Mouse (Mus musculus) heart, embryonic 15.5 days (tissue): ENCODE measurements around the gene Rcl1. TPM values are rescaled to one million over a fixed set of nuclear protein-coding genes. Genes with fewer than 3 reads are reported as not detected.

Experiments used
- ATAC-seq: fragments of 200-750 bp; cut with Nextera tagmentation; replicated peaks from 2 replicates; pipeline ENCODE4 v1.8.0; 2017; ENCODE audit warnings: low read depth, moderate TSS enrichment; ENCODE audit not compliant: insufficient number of reproducible peaks, insufficient read depth, low FRiP score
- H3K27ac ChIP-seq: fragments of 300-500 bp; sonication (generic); 2 replicates; pipeline ENCODE4 v1.5.1; 2015; ENCODE audit warnings: mild to moderate bottlenecking, inconsistent platforms
- H3K27me3 ChIP-seq: fragments of 300-500 bp; sonication (generic); 2 replicates; pipeline ENCODE4 v1.6.1; 2015; ENCODE audit warnings: inconsistent platforms
- H3K36me3 ChIP-seq: fragments of 300-500 bp; sonication (generic); 2 replicates; pipeline ENCODE4 v1.6.1; 2015; ENCODE audit warnings: mild to moderate bottlenecking, inconsistent platforms
- H3K4me1 ChIP-seq: fragments of 300-500 bp; sonication (generic); replicated peaks from 2 replicates; pipeline ENCODE4 v1.6.1; 2015; ENCODE audit warnings: inconsistent platforms
- H3K4me2 ChIP-seq: fragments of 300-500 bp; sonication (generic); 2 replicates; pipeline ENCODE4 v1.6.1; 2015; ENCODE audit warnings: inconsistent platforms, mild to moderate bottlenecking, moderate library complexity
- H3K4me3 ChIP-seq: fragments of 300-500 bp; sonication (generic); 2 replicates; pipeline ENCODE4 v1.5.1; 2015; ENCODE audit warnings: mild to moderate bottlenecking, inconsistent platforms
- H3K9ac ChIP-seq: fragments of 300-500 bp; sonication (generic); 2 replicates; pipeline ENCODE4 v1.6.1; 2015; ENCODE audit warnings: mild to moderate bottlenecking, inconsistent platforms
- H3K9me3 ChIP-seq: fragments of 300-500 bp; sonication (generic); replicated peaks from 2 replicates; pipeline ENCODE4 v1.6.1; 2016; ENCODE audit warnings: inconsistent platforms
- WGBS: fragments of 180-500 bp; shearing (Covaris S2); methylation state at CpG from one replicate; pipeline ENCODE4 v1.1.7; 2015; ENCODE audit warnings: mixed read lengths; 5-methylcytosine and 5-hydroxymethylcytosine counted together
- polyA plus RNA-seq: library from polyadenylated mRNA; unstranded; fragments of >200 nt; fragmentation: Nextera tagmentation; extraction: Ambion mirVana; gene quantifications from 2 replicates; pipeline ENCODE4 v1.2.1, GENCODE M21; 2015

Gene Rcl1
- polyA plus RNA-seq: 14.2 and 25.7 TPM in 2 replicates

DNA sequence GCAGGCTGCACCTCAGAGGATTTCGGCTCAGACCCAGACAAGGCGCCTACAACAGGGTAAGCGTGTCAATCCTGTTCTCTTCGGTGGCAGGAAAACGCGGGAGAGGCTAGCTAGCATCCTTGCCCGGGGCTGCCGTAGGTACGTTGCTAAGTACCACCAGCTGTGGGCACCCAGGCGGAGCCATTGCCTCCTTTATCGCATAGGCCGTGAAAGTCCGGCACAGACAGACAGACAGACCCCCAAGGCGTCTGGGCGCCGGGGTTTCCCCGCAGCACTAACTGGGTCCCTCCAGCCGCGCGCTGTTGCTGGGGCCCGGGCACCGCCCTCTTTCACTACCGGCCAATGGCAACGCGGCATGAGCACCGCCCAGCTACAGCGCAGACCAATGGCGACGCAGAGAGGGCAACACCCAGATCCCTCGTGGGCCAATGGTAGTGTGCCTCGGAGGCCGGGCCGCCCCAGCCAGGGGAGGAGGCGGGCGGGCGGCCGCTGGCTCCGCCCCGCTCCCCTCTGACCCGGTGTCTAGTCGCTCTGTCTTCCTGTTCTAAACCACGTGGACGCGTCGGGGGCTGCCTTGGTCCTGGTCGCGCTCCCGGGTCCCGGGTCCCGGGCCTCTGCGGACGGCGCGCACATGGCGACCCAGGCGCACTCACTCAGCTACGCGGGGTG lies at the start of gene Rcl1:
Gene Rcl1 (plus strand): TSS at position 502 of the 669 bp plus-strand sequence.
- Histone ChIP-seq H3K36me3 (no peaks in the 10 kb centered on the region), H3K9me3 (no peaks in the 10 kb centered on the region), H3K9ac (peak within 1 kb of the TSS; percentile 80), H3K27me3 (no peaks in the 10 kb centered on the region), H3K4me2 (peak within 1 kb of the TSS; percentile 90), H3K4me1 (peaks cover 10% of the 10 kb centered on the region), H3K27ac (peak within 1 kb of the TSS; percentile 48), H3K4me3 (peak within 1 kb of the TSS; percentile 92)
- ATAC-seq: peak; percentile 100
- 0% methylated on average over 58 of the region's 58 CpGs for WGBS

DNA sequence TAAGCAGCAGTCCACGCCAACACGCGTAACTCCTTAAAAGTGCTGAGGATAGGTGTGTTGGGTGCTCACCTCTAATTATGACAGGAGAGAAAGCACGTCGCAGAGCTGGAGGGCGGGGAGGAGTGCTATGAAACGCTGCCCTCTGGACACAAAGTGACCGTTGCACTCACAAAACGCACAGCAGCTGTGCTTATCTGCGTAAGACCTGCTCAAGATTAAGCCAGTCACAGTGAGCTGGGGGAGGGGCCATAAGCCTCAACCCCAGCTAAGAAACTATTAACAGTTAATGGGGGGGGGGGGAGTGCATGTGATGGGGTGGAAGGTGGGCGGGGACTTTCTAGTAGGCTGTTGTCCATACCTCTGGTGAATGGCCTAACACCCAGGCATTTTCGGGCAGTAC lies 48.4 kb upstream of the Rcl1 start:
- H3K27me3 ChIP-seq: no peaks in the 10 kb centered on the region
- H3K4me2 ChIP-seq: no peak overlapping the region
- no peaks in the 10 kb centered on the region for H3K9me3 ChIP-seq
- no peak overlapping the region for H3K27ac ChIP-seq
- H3K4me3 ChIP-seq: no peak overlapping the region
- H3K4me1 ChIP-seq: peaks cover 9% of the 10 kb centered on the region; the same call in 1 of the 2 replicates
- 72% methylated on average over 12 of the region's 12 CpGs for WGBS
- no peaks in the 10 kb centered on the region for H3K36me3 ChIP-seq
- no peak overlapping the region for H3K9ac ChIP-seq
- no peak for ATAC-seq

DNA sequence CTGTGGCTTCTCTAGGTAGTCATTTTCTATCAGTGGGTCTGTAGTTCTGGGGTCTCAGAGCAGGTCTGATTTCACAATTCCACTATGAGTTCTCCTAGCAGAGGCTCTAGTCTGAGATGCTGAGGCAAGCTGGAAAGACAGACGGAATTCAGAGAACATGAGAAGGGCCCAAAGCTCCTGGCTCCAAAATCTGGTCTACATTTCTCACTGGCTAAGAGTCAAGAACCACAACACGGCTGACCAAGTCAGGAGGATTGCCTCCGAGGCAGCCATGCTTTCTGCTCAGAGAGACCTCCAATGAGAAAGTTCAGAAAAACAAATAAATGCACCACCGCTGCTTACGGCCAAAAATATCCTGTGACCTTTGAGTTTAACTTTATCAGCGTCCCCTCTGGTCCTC lies 46.6 kb upstream of the Rcl1 start:
- Histone ChIP-seq H3K27ac (no peak overlapping the region), H3K9me3 (no peaks in the 10 kb centered on the region), H3K9ac (no peak overlapping the region), H3K36me3 (no peaks in the 10 kb centered on the region), H3K27me3 (no peaks in the 10 kb centered on the region), H3K4me3 (no peak overlapping the region), H3K4me1 (0 out of 2 replicates have a peak, but pooled peaks cover 4% of the 10 kb centered on the region), H3K4me2 (no peak overlapping the region)
- 70% methylated on average over 6 of the region's 6 CpGs for WGBS
- no peak for ATAC-seq

DNA sequence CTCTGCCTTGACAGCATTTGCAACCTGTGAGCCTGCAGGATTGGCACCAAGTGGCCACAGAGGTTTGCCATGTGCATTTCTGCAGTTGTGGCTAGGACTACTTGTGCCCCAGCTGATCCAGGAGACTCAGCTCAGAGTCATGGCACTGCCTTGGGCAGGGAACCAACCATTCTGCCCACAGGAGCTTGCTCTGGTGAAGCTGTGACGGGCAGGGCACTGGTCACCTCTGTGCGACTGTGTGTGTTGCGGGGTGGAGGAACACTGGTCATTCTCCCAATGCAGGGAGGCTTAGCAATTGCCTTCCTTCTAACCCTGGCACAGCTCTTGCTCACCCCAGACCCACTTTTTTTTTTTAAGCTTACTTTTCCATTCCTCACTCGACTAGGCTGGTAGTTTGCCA lies 45.7 kb upstream of the Rcl1 start:
- Histone ChIP-seq H3K4me1 (no peaks in the 10 kb centered on the region), H3K27me3 (no peaks in the 10 kb centered on the region), H3K36me3 (no peaks in the 10 kb centered on the region), H3K9ac (no peak overlapping the region), H3K27ac (no peak overlapping the region), H3K9me3 (no peaks in the 10 kb centered on the region), H3K4me3 (no peak overlapping the region), H3K4me2 (no peak overlapping the region)
- no peak for ATAC-seq
- 80% methylated on average over 4 of the region's 4 CpGs for WGBS

DNA sequence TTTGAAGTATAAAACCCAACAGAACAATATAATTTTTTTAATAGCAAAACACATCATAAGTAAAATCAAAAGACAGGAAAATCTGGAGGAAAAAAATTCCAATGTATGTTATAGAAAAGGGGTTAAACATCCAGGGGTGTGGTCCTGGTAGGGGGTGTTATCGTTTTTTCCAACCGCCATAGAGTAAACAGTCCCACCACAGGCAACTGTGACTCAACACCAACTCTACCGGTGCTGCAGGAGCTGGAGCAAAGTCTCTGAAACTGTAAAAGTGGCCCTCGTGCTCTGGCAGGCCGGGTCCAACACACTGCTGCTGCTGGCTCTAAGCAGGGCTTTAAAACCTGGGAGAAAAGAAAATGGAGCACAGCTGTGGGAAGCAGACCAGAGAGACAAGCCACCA lies 42.4 kb upstream of the Rcl1 start:
- Histone ChIP-seq H3K27me3 (no peaks in the 10 kb centered on the region), H3K4me1 (0 out of 2 replicates have a peak, but pooled peaks cover 3% of the 10 kb centered on the region), H3K9ac (no peak overlapping the region), H3K27ac (no peak overlapping the region), H3K36me3 (no peaks in the 10 kb centered on the region), H3K4me3 (no peak overlapping the region), H3K9me3 (no peaks in the 10 kb centered on the region), H3K4me2 (no peak overlapping the region)
- no peak for ATAC-seq
- WGBS: 83% methylated on average over 5 of the region's 5 CpGs

DNA sequence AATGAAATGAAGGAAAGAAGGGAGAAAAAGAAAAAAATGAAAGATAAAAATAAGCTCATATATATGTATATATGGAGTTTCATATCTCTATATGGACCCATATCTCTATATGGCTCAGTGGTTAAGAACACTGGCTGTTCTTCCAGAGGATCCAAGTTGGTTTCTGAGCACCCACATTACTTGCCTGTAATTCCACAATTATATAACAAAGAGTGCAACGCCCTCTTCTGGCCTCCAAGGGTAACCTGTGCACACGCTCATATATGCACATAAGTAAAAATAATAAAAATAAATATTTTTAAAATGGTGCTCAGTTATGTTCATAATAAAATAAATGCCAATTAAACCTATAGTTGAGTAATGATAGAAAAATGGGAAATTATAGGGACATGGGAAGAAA lies 41.5 kb upstream of the Rcl1 start:
- Histone ChIP-seq H3K27me3 (no peaks in the 10 kb centered on the region), H3K36me3 (no peaks in the 10 kb centered on the region), H3K4me3 (no peak overlapping the region), H3K4me2 (no peak overlapping the region), H3K9ac (no peak overlapping the region), H3K27ac (no peak overlapping the region), H3K4me1 (peaks cover 10% of the 10 kb centered on the region; the same call in 1 of the 2 replicates), H3K9me3 (no peaks in the 10 kb centered on the region)
- WGBS: 80% methylated on average over 2 of the region's 2 CpGs
- no peak for ATAC-seq

DNA sequence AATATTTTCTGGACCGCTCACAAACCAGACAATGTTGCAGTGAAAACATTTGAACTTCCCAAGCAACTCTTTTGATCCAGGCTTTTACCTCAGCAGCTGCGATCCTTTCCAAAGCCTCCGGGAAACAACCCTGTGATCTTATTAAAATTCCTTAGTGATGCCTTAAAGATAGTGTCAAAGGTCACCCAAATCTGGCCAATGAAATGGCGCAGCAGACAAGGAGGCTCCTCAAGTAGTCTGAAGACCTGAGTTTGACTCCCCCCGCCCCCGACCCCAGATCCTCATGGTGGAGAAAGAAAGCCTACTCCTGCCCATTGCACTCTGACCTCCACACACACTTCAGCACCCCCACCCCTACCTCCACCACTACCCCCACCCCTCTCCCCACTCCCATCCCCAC lies 40.9 kb upstream of the Rcl1 start:
- no peaks in the 10 kb centered on the region for H3K27me3 ChIP-seq
- peaks cover 10% of the 10 kb centered on the region; the same call in 1 of the 2 replicates for H3K4me1 ChIP-seq
- WGBS: 52% methylated on average over 6 of the region's 6 CpGs
- no peak overlapping the region for H3K27ac ChIP-seq
- ATAC-seq: no peak
- no peaks in the 10 kb centered on the region for H3K36me3 ChIP-seq
- H3K9me3 ChIP-seq: no peaks in the 10 kb centered on the region
- H3K4me2 ChIP-seq: no peak overlapping the region
- no peak overlapping the region for H3K4me3 ChIP-seq
- no peak overlapping the region for H3K9ac ChIP-seq

DNA sequence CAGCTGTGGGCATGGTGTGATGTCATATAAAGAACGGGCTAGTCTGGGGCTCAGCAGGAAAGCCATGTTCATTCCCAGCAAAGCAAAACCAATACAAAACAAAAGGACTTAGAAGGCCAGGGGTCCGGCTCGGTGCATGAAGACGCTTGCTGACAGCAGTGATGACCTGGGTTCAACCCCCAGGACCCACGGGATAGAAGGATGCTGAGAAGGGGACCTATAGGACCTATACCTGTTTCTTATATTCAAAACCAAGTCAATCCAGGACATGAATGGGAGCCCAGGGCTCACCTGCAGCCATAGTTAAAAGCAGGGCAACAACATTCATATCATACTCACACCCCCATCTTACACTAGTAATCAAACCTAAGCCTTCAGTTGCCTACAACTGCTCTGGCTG lies 38.2 kb upstream of the Rcl1 start:
- H3K4me2 ChIP-seq: no peak overlapping the region
- peaks cover 18% of the 10 kb centered on the region for H3K4me1 ChIP-seq
- no peak overlapping the region for H3K27ac ChIP-seq
- WGBS: 78% methylated on average over 5 of the region's 5 CpGs
- H3K9ac ChIP-seq: no peak overlapping the region
- no peaks in the 10 kb centered on the region for H3K36me3 ChIP-seq
- H3K4me3 ChIP-seq: no peak overlapping the region
- ATAC-seq: no peak
- no peaks in the 10 kb centered on the region for H3K9me3 ChIP-seq
- no peaks in the 10 kb centered on the region for H3K27me3 ChIP-seq

DNA sequence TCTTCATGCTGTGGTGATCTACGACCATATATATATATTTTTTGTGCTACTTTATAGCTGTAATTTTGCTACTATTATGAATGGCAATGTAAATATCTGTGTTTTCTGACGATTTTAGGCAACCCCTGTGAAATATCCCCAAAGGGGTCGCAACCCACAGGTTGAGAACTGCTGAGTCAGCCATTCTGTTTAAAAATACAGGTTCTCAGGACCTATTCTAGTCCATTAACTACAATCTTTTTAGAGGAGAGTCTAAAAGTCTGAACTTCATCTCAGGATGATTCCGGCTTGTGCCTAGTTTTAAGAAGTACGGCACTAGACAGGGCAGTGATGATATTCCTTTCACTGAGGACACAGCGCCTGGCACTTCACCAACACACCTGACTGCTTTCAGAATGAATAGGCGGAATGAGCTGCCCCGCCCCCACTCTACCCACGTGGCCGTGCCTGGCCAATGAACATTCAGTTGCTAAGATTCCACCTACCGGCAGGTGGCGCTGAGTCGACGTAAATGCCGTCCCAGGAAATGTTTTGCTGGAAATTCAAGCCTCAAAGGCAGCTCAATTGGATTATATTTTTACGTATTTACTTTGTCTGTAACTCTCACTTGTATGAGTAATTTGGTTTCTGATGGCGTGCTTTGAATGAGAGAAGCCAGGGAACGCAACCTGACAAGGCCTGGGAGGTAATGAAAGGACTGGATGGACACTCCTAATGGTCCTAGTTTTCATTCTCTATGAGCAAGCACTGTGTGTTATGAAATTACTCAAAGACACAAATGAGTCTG lies 37.4 kb upstream of the Rcl1 start:
- ATAC-seq: peak; percentile 61; the same call in 1 of the 2 replicates
- Histone ChIP-seq H3K27ac (peak overlapping the region; percentile 24; the same call in 1 of the 2 replicates), H3K9ac (0 out of 2 replicates have a peak overlapping the region, but pooled peaks have one; percentile 8), H3K9me3 (no peaks in the 10 kb centered on the region), H3K4me2 (peak overlapping the region; percentile 56), H3K4me3 (peak overlapping the region; percentile 18), H3K4me1 (peaks cover 18% of the 10 kb centered on the region), H3K36me3 (no peaks in the 10 kb centered on the region), H3K27me3 (no peaks in the 10 kb centered on the region)
- 14% methylated on average over 18 of the region's 18 CpGs for WGBS

DNA sequence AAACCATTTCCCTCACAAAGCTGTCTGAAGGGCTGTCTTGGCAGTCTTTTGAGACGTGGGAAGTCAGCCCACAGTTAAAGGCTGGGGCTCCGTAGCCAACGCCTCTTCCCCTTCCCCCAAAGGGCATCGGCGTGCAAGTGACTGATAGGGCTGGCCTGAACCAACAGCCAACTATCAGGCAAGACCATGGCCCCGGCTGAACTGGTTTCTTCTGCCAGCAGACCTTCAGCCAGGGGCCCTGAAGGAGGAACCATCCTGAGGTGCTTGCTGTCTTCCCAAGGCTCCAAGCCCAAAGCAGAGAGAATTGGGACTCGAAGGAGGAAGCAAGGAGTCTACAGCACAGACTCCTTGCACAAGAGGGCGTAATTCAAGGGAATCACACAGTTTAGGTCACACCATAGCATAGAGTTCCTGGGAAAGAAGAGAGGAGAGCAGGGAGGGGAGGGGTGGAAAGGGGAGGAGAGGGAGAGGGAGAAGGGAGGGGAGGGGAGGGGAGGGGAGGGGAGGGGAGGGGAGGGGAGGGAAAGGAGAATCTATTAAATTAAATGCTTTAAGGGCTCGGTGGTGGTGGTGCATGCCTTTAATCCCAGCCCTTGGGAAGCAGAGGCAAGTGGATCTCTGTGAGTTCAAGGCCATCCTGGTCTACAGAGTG lies 36.6 kb upstream of the Rcl1 start:
- Histone ChIP-seq H3K4me1 (peaks cover 23% of the 10 kb centered on the region), H3K36me3 (no peaks in the 10 kb centered on the region), H3K9me3 (no peaks in the 10 kb centered on the region), H3K9ac (0 out of 2 replicates have a peak overlapping the region, but pooled peaks have one; percentile 8), H3K4me3 (peak overlapping the region; percentile 18), H3K4me2 (peak overlapping the region; percentile 56), H3K27ac (peak overlapping the region; percentile 24; the same call in 1 of the 2 replicates), H3K27me3 (no peaks in the 10 kb centered on the region)
- ATAC-seq: no peak
- WGBS: 48% methylated on average over 9 of the region's 9 CpGs

DNA sequence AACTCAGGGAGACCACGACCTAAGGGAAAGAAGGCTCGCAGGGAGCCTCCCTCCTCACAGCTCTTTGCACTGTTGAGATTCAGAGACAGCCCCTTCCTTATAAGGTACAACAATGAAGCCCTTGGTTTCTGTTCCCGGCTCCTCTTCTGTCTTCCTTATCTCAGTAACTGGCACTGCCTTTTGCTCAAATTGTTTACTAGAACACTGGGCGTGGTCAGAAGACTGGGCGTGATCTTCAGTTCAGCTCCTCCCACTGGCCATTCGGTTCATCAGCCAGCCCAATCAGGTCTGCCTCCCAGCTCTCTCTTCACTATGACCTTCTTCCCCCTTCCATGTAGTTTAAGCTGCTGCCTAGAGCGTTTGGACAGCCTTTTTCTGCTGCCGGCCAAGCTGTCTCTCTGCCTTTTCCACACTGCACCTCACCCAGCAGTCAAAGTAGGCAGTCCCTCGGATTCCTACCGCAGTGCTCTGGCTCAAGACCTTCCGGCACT lies 34.1 kb upstream of the Rcl1 start:
- H3K27ac ChIP-seq: peak overlapping the region; percentile 82
- WGBS: 9% methylated on average over 11 of the region's 11 CpGs
- peak overlapping the region; percentile 47 for H3K9ac ChIP-seq
- H3K4me3 ChIP-seq: peak overlapping the region; percentile 42
- H3K4me2 ChIP-seq: peak overlapping the region; percentile 58
- H3K9me3 ChIP-seq: no peaks in the 10 kb centered on the region
- H3K4me1 ChIP-seq: peaks cover 24% of the 10 kb centered on the region
- ATAC-seq: peak; percentile 81
- no peaks in the 10 kb centered on the region for H3K27me3 ChIP-seq
- H3K36me3 ChIP-seq: no peaks in the 10 kb centered on the region
